Mouse (Mus musculus) R1 (cell line): ENCODE data around the gene Gm28043.
"Not testable (repeated sequence)": the region's sequence is repeated elsewhere in the genome, so short reads cannot be mapped to it uniquely, and the experiment has no call there.

Experiments used
- DNase-seq: peaks from one replicate; pipeline ENCODE4 v3.0.0-alpha.2; 2018; ENCODE audit warnings: low read depth, low spot score

The Gm28043 gene

DNA sequence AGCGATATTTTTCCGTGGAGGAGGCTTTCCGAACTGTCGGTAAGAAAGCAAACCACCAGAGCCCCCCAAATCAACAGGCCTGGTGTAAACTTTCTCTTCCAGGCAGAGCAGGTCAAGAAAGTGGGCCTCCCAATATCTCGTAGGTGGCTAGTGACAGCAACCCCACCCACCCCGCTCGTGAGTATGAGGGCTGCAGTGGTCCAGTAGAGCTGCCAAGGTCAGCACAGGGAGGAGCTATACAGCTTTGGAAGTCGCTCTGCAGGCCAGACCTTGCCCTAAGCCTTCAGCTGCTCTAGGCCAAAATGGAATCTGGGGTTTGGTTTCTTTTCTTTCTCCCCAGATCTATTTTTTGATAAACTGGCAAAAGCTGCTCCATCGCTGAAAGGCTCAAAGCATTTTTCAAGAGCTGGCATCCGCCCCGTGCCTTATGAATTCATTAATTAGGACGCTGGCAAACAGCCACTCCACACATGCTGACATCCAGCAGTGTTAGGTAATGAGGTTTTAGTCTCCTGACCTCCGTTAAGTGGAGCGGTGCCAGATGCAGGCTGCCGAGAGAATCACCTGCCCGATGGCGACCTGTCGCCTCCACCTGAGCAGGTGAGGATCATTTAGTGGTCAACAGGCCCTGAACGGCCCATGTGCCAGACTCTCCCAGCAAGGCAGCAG lies 96.5 kb downstream of the Gm28043 start:
- no peak for DNase-seq

DNA sequence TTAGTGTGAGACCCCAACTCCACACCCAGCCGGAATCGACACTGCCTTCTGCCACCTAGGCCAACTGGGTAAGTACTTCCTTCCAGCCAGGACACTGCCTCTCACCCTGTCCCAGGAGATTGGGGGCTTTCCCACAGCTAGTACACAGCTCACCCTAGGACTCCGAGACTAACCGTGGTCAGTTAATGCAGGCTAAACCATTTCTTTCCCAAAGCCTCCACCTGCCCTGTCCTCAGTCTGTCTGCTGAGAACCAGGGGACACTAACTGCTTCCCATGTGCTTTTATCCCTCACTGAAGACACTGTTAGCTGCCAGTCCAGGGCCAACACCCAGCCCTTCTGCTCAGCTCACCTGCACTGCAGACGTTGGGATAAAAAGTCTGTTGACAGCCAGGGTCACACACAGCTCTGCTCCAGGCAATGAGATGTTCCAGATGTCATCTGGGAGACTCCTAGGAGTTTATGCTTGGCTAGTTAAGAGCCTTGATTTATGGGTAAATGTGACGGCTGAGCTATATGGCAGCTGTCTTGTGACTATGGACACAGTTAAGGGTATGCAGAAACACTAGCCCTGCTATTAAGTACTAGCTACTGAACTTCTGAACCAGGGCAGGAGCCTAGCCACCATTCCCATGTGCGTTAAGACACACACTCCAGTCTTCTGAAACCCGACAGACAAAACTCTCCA lies 97.2 kb downstream of the Gm28043 start:
- DNase-seq, result no peak

DNA sequence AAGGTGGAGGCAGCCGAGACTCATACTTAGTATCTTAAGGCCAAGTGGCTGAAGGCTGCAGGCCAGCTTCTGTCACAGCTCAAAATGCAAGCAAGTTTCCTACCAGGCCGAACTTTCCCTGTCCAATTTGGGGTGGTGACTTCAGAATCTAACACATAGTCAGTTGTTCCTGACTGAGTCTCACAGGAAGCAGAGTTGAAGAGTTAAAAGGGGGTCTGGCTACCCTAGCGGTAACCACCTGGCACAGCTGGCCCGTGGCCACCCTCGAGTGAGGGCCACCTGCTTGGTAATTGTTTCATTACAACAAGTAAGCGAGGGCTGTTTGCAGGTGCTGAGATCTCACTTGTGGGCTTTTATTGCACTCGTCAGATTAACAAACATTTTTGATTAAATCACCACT lies 97.9 kb downstream of the Gm28043 start:
- DNase-seq, result no peak

DNA sequence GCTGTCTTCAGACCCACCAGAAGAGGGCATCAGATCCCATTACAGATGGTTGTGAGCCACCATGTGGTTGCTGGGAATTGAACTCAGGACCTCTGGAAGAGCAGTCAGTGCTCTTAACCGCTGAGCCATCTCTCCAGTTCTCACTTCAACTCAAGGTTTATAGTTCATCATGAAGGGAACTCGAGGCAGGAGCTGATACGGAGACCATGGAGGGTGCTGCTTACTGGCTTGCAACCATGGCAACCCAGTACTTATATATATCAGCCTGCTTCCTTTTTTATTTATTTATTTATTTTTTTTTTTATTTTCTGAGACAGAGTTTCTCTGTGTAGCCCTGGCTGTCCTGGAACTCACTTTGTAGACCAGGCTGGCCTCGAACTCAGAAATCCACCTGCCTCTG lies 99.1 kb downstream of the Gm28043 start:
- not testable (repeated sequence) for DNase-seq

DNA sequence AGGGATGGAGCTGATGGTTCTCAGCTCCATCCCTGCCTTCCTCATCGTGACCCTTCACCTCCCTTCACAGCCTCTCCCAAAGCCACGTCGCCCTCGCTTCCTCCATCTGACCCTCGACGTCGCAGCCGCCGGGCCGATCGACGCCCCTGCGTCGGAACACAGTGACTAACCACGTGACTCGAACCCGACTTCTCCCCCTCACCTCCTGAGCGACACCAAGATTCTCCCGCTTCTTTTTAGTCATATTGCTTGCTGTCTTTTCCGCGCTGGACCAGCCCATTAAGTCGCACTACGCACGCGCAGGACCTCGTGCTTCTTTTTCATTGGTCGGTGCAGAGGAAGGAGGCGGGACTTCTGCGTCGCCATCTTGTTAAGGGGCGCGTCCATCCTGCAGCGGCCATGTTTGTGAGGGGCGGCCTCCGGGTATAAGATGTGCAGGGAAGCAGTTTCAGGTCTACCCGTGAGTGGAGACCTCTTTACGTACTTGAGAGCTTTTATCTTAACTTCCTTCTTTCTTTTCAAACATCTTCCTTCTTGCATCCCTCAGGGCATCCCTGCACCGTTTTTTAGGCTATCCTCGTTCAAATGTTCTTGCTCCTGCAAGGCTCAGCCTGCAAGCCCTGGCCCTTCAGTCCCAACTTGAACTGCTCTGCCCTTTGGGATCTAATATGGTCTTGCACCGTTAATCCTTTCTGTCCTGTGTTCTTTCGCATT lies 102.2 kb downstream of the Gm28043 start, which contains the start of gene Ccdc167:
Gene Ccdc167 (minus strand): TSS at position 313 of the 714 bp plus-strand sequence.
- DNase-seq, result peak; percentile 98

DNA sequence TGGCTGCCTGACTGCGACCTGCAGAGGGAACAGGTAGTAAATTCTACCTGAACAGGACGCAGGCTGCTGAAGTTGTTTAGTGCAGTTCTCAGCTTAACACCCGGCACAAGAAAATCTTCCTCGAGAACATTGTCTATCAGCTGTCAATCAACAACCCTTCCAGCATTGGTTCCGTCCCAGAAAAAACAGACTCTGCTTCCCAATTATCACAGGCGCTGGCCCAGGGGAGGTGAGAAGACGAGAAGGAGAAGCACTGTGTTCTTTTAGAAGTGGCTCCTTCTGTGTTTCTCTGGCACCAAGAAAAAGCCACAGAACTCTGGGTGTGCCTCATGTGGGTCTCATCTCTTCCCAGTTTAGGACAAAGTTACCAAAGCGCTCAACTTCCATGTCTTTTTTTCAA lies 104.0 kb downstream of the Gm28043 start:
- DNase-seq, result no peak

DNA sequence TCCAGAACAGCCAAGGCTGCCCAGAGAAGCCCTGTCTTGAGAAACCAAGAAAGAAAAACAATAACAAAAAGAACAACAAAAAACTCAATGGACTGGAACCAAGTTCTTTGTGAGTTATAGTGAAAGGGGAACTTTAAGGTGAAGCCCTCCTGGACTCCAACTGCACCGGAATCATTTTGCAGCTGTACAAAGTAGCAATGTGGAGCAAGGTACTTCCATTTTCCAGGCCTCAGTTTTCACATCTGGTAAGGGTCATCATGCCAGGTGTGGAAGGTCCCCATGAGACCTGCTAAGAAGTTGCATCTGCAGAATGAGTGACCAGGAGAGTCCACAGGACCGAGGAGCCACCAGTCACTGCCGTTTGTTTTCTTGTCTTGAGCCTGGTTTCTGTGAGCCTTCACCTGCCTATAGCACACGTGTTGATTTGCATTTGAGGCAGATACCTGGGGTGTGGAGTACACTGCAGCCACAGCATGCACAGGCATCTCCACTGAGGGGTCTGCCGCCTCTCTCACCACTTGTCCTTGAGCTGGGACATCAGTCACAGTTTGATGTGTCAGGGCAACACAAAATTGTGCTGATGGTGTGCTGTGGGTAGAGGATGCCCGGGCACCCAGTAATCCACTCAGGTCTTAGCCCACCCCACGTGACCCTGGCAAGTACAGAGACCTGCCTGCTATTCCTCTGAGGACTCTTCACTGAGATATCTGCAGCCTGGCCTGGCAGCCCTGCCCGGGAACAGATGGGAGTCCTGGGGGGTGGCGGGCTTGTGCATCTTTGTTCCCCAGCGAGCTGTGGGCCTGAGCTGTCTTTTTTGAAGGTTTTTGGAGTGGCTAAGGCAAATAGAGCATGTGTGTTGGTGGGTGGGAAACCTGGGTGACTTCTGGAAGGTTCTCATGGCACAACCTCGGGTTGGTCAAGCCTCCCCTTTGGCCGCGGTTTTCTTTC lies 105.2 kb downstream of the Gm28043 start:
- peak; percentile 47 for DNase-seq

DNA sequence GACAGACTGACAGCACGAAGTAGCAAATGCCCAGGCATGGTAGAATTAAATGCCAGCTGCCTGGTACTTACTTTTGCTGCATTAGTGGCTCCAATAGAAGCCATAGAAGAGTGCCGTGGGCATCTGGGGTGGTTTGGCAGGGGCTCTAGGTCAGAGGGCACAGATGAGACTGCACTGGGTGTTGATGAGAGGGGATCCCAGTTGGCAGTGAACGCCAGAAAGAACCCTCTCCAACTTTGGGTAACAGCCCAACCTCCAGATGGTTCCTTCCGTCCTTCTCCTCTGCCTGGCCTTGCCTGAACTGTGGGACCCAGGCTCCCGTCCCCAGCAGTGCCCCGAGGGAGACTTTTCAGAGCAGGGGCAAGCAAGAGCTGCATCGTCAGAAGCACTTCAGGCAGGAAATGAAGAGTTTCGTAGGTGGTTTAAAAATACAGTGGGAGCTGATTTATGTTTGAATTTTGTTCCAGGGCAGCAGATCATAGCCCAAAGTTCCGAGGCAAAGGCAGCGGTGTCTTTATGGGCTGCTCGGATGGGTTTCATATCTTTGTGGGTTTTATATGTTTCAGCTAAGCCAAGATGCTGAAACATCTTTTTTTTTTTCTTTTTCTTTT lies 106.2 kb downstream of the Gm28043 start:
- no peak for DNase-seq

DNA sequence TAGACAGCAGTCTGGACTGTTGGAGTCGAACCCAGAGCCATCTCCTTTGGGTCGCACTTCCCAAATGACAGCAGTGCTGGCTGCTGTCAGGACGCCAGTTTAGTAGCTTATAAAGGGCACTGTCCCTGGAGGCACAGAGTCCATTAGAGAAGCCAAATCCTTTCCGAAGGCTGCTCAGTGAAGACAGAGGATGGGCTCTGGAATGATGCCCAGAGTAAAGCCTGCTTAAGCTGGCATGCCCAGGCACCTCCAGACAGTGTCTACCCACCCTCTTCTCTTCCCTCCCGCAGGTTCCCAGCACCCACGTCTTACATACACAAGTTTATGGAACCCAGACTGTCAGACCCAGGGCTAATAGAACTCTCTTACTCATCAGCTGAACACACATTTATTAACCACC lies 109.9 kb downstream of the Gm28043 start:
- no peak for DNase-seq

DNA sequence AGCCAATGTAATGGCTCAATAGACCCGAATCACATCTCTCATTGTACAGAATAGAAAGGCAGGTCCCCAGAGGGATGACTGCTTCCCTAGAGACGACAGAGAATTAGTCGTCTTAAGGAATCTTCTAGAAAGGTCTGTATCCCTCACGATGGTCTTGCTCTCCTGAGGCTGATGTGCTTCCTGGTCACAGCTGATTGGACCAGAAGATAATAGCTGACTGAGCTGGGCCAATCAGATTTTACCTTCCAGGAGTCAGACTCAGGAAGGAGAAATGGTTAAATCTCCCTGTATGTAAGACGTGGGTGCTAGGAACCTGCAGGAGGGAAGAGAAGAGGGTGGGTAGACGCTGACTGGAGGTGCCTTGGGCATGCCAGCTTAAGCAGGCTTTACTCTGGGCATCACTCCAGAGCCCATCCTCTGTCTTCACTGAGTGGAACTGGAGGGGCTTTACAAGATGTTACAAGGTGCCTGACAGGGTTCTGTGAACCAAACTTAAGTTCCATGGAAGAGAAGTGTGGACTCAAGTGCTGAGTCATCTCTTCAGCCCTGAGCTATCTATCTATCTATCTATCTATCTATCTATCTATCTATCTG lies 110.4 kb downstream of the Gm28043 start:
- no peak for DNase-seq

DNA sequence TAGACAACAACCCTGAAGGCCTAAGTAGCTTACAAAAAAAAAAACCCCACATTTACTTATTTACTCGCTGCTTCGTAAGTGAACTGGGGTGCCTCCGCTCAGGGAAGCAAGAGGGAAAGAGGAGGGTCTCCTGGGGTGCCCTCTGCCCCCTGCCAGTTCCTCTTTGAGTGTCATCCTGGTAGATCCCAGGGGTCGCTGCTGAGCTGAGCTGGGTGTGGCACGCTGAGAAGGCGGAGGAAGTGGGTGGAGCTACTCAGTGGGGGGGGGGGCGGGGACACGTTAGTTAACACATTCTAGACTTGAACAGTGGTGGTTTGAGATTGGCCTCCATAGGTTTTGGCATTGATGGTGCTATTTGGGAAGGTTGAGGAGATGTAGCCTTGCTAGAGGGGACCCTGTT lies 113.4 kb downstream of the Gm28043 start:
- DNase-seq, result peak; percentile 69

DNA sequence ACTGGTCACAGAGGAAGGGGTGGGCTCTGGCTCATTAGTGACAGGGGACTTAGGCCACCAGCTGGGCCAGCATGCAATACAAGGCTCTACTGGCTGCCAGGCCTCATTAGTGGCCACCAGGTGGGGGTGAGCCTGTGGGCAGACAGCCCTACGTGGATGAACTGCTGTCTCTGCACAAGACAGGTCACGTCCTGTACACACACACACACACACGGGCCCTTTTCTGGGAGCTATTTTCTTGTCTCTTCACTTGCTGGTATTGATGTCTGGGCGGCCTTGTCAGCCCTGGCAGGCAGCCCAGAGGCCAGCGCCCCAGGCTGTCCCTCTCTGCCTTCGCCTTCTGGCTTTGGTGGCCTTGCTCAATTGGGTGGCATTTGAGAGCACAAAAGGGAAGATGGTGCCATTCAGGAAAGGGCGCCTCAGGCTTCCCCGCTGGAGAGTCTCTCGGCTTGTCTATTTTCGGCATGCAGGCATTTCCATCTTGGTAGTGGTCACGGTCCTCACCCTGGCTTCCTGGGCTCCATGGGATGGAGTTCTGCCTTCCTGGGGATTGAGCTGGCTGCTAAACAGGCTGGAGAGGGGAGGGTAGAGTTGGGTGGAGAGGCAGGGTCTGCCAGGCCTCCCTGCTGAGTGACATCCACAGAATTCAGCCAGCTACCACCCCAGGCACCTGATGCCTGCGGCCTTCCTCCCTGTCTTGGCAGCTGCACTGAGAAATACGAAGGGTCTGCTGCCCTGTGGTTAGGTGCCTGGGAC lies 116.0 kb downstream of the Gm28043 start:
- DNase-seq, result no peak

DNA sequence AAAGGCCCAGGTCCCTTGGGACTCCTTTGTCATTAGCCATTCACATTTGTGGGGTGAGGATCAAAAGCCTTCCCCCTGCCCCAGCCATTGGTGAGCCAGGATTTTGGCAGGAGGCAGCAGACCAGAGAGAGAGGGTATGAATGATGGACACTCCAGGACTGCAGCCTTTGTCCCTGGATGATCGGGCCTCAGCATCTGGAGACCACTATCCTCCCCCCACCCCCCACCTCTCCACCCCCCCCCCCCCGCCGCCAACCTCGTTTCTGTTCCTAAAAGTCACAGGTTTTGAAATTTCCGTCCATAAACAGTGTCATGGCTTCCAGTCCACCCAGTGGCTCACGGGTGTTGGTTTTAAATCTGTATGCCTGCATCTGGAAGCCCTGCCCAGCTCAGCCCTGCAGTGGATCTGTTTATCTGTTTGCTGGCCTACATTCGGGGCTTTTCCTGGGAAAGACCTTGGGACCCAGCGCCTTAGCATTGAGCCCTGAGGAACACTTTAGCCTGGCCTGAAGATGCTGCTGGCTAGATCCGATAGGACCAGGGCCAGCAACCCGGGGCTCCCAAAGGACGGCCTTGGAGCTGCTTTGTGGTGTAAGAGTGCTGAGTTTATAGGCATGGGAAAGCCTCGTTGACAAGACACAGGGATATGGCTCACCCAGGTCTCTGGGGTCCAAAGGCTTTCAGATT lies 116.7 kb downstream of the Gm28043 start:
- DNase-seq, result no peak

DNA sequence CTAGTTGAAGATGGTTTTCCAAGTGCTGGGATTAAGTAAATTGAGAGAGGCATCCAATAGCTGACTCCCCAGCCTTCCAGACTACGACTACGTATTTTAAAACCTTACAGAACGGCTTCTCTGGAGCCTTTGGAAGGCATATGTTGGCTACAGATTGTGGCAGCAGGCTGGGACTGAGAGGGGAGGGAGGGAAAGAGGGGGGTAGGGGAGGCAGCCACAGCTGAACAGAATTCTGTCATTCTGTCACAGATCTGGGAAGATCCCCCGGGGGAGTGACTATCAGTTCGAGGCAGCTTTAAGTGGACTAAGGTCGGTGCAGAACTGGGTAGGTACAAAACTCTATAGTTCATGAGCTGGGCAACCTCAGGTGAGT lies 117.3 kb downstream of the Gm28043 start:
- no peak for DNase-seq

DNA sequence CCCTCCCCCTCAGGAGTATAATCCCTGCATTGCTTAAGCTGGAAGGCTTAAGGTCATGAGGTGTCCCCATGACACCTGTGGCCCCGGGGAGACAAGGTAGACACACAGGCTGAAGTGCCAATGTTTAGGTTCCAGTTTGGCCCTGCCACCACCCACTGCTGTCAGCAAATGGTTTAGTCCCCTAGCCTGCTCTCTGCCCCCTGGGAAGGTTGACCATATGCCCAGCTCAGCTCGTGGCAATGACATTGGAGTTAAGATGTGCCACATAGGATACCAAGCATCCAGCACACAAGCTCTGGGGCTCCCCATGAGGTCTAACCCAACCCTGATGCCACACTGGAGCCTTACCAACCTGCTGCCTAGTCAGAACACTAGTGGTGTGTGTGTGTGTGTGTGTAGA lies 117.8 kb downstream of the Gm28043 start:
- DNase-seq, result no peak

DNA sequence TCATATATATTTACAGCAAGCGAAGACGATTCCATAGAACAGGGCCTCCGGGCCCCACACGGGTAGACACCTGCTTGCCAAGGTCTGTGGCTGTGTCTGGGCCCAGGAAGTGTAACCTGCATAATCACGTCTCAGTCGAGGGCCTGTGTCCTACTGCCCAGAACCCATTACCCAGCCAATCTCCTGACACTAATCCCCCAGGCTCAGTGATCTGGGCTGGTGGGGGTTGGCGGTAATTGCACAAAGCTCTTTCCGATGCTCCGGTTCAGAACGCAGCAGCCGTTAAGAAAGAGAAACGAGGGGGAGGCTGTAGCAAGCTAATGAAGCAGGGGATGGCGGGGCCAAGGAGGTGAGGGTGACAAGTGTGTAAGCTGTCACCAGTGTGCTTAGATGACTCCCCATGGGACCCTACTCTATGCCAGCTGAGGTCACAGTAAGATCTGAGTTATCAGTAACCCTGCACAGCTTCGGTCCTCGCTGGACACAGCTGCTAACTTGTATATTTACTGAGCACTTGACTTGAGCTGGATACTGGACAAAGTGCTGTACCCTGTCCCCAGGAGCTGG lies 121.9 kb downstream of the Gm28043 start:
- no peak for DNase-seq

DNA sequence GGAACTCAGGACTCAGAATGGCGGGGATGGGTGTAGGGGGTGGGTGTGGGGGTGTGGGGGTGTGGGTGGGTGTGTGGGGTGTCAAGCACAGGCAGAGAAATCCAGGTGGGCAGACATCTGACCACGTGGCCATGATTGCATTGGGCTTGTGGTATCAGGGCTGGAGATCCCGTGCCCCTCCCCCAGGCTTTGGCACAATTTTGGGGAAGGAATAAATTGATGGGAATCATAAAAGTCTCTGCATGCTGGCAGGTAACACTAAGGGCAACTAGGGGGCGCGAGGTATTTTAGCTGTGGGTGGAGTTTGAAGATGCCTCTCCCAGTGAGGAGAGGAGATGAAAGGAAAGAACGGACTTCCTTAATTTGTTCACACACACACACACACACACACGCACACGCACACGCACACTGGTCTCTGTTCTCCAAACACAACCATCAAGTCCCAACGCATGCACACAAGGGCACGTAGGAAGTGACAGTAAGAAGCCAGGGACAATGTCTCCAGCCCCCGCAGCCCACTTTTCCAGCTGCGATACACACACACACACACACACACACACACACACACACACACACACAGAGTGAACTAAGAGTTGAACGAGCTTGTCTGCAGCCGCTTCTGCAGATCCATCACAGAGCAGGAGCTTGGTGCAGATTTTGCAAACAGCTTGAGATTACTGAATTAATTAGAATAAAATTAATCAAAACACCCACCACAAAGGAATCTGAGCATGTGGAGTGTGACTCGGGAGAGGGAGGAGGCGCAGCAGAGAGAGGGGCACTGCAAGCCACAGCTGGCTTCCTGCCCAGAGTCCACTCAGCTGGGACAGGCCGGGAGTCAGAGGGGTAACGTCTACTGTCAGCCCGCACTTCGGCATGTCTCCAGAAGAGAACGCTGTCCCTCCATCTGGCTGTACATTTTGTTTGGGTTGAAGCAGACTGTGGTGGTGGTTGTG lies 123.5 kb downstream of the Gm28043 start:
- no peak for DNase-seq

DNA sequence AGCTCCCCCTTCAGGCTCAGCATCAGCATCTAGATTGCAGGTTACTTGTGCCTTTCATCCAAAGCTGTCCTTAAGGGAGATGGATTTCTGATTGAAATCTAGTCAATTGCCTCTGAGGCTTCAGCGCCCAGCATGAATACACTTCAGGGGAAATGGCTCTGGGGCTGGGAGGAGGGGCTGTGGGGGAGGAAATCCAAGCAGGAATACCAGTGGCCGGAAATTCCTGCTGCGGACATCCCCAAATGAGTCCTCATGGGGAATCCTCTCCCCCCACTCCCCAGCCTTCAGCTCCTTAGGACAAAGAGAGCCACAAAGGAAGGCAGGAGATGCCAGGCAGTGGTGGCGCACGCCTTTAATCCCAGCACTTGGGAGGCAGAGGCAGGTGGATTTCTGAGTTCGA lies 132.8 kb downstream of the Gm28043 start:
- DNase-seq, result peak; percentile 96
